Mouse (Mus musculus) neural tube, embryonic 13.5 days (tissue): ENCODE data around the gene Ednrb. TPM values are rescaled to one million over a fixed set of nuclear protein-coding genes. Genes with fewer than 3 reads are reported as not detected.
A peak's percentile ranks its signal among the peaks of the same experiment; 100 is the strongest.
"Not testable (repeated sequence)": the region's sequence is repeated elsewhere in the genome, so short reads cannot be mapped to it uniquely, and the experiment has no call there.

Source experiments
- ATAC-seq: fragments of 200-750 bp; cut with Nextera tagmentation; 2 replicates; pipeline ENCODE4 v1.8.0; 2017; ENCODE audit warnings: low read depth, mild to moderate bottlenecking, moderate TSS enrichment, moderate library complexity
- H3K27ac ChIP-seq: fragments of 300-500 bp; sonication (generic); replicated peaks from 2 replicates; pipeline ENCODE4 v1.5.1; 2015; ENCODE audit warnings: moderate library complexity, mild to moderate bottlenecking, inconsistent platforms
- H3K27me3 ChIP-seq: fragments of 300-500 bp; sonication (generic); 2 replicates; pipeline ENCODE4 v1.6.1; 2015; ENCODE audit warnings: mild to moderate bottlenecking, inconsistent platforms
- H3K36me3 ChIP-seq: fragments of 300-500 bp; sonication (generic); 2 replicates; pipeline ENCODE4 v1.6.1; 2015; ENCODE audit warnings: mild to moderate bottlenecking, inconsistent platforms
- H3K4me1 ChIP-seq: fragments of 300-500 bp; sonication (generic); replicated peaks from 2 replicates; pipeline ENCODE4 v1.6.1; 2015; ENCODE audit warnings: inconsistent platforms
- H3K4me2 ChIP-seq: fragments of 300-500 bp; sonication (generic); 2 replicates; pipeline ENCODE4 v1.6.1; 2015; ENCODE audit warnings: inconsistent platforms, mild to moderate bottlenecking, moderate library complexity
- H3K4me3 ChIP-seq: fragments of 300-500 bp; sonication (generic); 2 replicates; pipeline ENCODE4 v1.5.1; 2015; ENCODE audit warnings: mild to moderate bottlenecking, inconsistent platforms
- H3K9ac ChIP-seq: fragments of 300-500 bp; sonication (generic); 2 replicates; pipeline ENCODE4 v1.6.1; 2015; ENCODE audit warnings: moderate library complexity, mild to moderate bottlenecking, inconsistent platforms
- H3K9me3 ChIP-seq: fragments of 300-500 bp; sonication (generic); 2 replicates; pipeline ENCODE4 v1.6.1; 2016; ENCODE audit warnings: inconsistent platforms
- whole genome bisulfite sequencing: fragments of 180-500 bp; shearing (Covaris S2); methylation state at CpG from one replicate; pipeline ENCODE4 v1.1.7; 2015; 5-methylcytosine and 5-hydroxymethylcytosine counted together
- polyA plus RNA-seq: library from polyadenylated mRNA; unstranded; fragments of >200 nt; fragmentation: Nextera tagmentation; extraction: Ambion mirVana; gene quantifications from 2 replicates; pipeline ENCODE4 v1.2.1, GENCODE M21; 2015

Ednrb gene
- polyA plus RNA-seq, 1 experiment from 2014 or later: 160 TPM

- Histone ChIP-seq H3K4me3 (no peak overlapping the region), H3K4me1 (no peaks in the 10 kb centered on the region), H3K4me2 (no peak overlapping the region), H3K36me3 (no peaks in the 10 kb centered on the region), H3K9me3 (no peaks in the 10 kb centered on the region; the same call in 1 of the 2 replicates), H3K27ac (no peak overlapping the region), H3K9ac (no peak overlapping the region), H3K27me3 (no peaks in the 10 kb centered on the region)
- 78% methylated on average over 9 of the region's 9 CpGs for WGBS
- ATAC-seq: no peak
Observed at GRCm38 (mm10) chr14:103785096-103785965, 58.9 kb downstream of the Ednrb start.

GRCm38 (mm10) chr14:103780336-103780735 lies 63.9 kb downstream of the Ednrb start:
- ATAC-seq, H3K27me3 ChIP-seq, H3K9ac ChIP-seq, H3K4me2 ChIP-seq, H3K27ac ChIP-seq, H3K36me3 ChIP-seq, H3K4me3 ChIP-seq, H3K9me3 ChIP-seq: not testable (repeated sequence)
- WGBS: 92% methylated on average over 6 of the region's 6 CpGs
- peaks cover 24% of the 10 kb centered on the region for H3K4me1 ChIP-seq

- peak overlapping the region; percentile 78 for H3K27ac ChIP-seq
- WGBS: 47% methylated on average over 6 of the region's 6 CpGs
- no peaks in the 10 kb centered on the region for H3K9me3 ChIP-seq
- no peaks in the 10 kb centered on the region for H3K27me3 ChIP-seq
- H3K4me1 ChIP-seq: peaks cover 24% of the 10 kb centered on the region
- peak overlapping the region; percentile 59 for H3K9ac ChIP-seq
- no peaks in the 10 kb centered on the region for H3K36me3 ChIP-seq
- peak; percentile 27; the same call in 1 of the 2 replicates for ATAC-seq
- H3K4me3 ChIP-seq: peak overlapping the region; percentile 22
- H3K4me2 ChIP-seq: peak overlapping the region; percentile 53
Observed at GRCm38 (mm10) chr14:103779276-103779675, 64.9 kb downstream of the Ednrb start.

GRCm38 (mm10) chr14:103778533-103779151 lies 65.6 kb downstream of the Ednrb start:
- ATAC-seq: peak; percentile 82
- Histone ChIP-seq H3K4me1 (peaks cover 24% of the 10 kb centered on the region), H3K4me3 (peak overlapping the region; percentile 22)

GRCm38 (mm10) chr14:103778009-103778431 lies 66.2 kb downstream of the Ednrb start:
- peak overlapping the region; percentile 22 for H3K4me3 ChIP-seq
- peak overlapping the region; percentile 78 for H3K27ac ChIP-seq
- peaks cover 24% of the 10 kb centered on the region for H3K4me1 ChIP-seq
- peak overlapping the region; percentile 53 for H3K4me2 ChIP-seq
- H3K27me3 ChIP-seq: no peaks in the 10 kb centered on the region
- 5% methylated on average over 12 of the region's 12 CpGs for WGBS
- no peaks in the 10 kb centered on the region for H3K36me3 ChIP-seq
- H3K9me3 ChIP-seq: no peaks in the 10 kb centered on the region
- peak; percentile 86 for ATAC-seq
- peak overlapping the region; percentile 59 for H3K9ac ChIP-seq

More at GRCm38 (mm10) chr14:103778533-103779151, 65.6 kb downstream of the Ednrb start:
- H3K4me2 ChIP-seq: peak overlapping the region; percentile 53
- no peaks in the 10 kb centered on the region for H3K27me3 ChIP-seq
- no peaks in the 10 kb centered on the region for H3K36me3 ChIP-seq
- no peaks in the 10 kb centered on the region for H3K9me3 ChIP-seq
- peak overlapping the region; percentile 78 for H3K27ac ChIP-seq
- H3K9ac ChIP-seq: peak overlapping the region; percentile 59
- WGBS: 13% methylated on average over 13 of the region's 13 CpGs

- peaks cover 24% of the 10 kb centered on the region for H3K4me1 ChIP-seq
- H3K4me3 ChIP-seq: no peak overlapping the region
- H3K36me3 ChIP-seq: no peaks in the 10 kb centered on the region
- no peak overlapping the region for H3K9ac ChIP-seq
- WGBS: 27% methylated on average over 4 of the region's 4 CpGs
- no peak for ATAC-seq
- no peak overlapping the region for H3K4me2 ChIP-seq
- H3K27me3 ChIP-seq: no peaks in the 10 kb centered on the region
- no peaks in the 10 kb centered on the region for H3K9me3 ChIP-seq
- peak overlapping the region; percentile 78 for H3K27ac ChIP-seq
Observed at GRCm38 (mm10) chr14:103777386-103777785, 66.8 kb downstream of the Ednrb start.

- 18% methylated on average over 9 of the region's 9 CpGs for WGBS
Observed at GRCm38 (mm10) chr14:103769319-103770245, 74.6 kb downstream of the Ednrb start.

GRCm38 (mm10) chr14:103767488-103767887 lies 76.7 kb downstream of the Ednrb start:
- Histone ChIP-seq H3K9me3 (no peaks in the 10 kb centered on the region), H3K4me1 (peaks cover 9% of the 10 kb centered on the region), H3K27ac (no peak overlapping the region), H3K4me2 (no peak overlapping the region), H3K27me3 (no peaks in the 10 kb centered on the region), H3K36me3 (no peaks in the 10 kb centered on the region), H3K9ac (no peak overlapping the region), H3K4me3 (no peak overlapping the region)
- no peak for ATAC-seq
- 67% methylated on average over 6 of the region's 6 CpGs for WGBS

More at GRCm38 (mm10) chr14:103769319-103770245, 74.6 kb downstream of the Ednrb start:
- no peaks in the 10 kb centered on the region for H3K36me3 ChIP-seq
- peaks cover 9% of the 10 kb centered on the region for H3K4me1 ChIP-seq
- H3K9ac ChIP-seq: no peak overlapping the region
- no peak overlapping the region for H3K4me3 ChIP-seq
- H3K27ac ChIP-seq: no peak overlapping the region
- no peak for ATAC-seq
- no peak overlapping the region for H3K4me2 ChIP-seq
- H3K27me3 ChIP-seq: no peaks in the 10 kb centered on the region
- no peaks in the 10 kb centered on the region for H3K9me3 ChIP-seq

Other genes starting within 250 kb of the Ednrb start
- 14.7 and 15.2 TPM in 2 replicates for gene Slain1, start 194.2 kb downstream of the Ednrb start, polyA plus RNA-seq